Mouse (Mus musculus): ENCODE results near the gene Ppp1r14b. TPM values are rescaled to one million over a fixed set of nuclear protein-coding genes. Genes with fewer than 3 reads are reported as not detected.

The Ppp1r14b gene
- polyA plus RNA-seq, 1 experiment: 766 TPM

- no peak for TF ChIP-seq GATA1 (IDR thresholded peaks at IDR 0.05; ENCODE audit: low read length)
These were observed 4.3 kb downstream of the Ppp1r14b start for GRCm38 (mm10) chr19:6979001-6979479.

DNA sequence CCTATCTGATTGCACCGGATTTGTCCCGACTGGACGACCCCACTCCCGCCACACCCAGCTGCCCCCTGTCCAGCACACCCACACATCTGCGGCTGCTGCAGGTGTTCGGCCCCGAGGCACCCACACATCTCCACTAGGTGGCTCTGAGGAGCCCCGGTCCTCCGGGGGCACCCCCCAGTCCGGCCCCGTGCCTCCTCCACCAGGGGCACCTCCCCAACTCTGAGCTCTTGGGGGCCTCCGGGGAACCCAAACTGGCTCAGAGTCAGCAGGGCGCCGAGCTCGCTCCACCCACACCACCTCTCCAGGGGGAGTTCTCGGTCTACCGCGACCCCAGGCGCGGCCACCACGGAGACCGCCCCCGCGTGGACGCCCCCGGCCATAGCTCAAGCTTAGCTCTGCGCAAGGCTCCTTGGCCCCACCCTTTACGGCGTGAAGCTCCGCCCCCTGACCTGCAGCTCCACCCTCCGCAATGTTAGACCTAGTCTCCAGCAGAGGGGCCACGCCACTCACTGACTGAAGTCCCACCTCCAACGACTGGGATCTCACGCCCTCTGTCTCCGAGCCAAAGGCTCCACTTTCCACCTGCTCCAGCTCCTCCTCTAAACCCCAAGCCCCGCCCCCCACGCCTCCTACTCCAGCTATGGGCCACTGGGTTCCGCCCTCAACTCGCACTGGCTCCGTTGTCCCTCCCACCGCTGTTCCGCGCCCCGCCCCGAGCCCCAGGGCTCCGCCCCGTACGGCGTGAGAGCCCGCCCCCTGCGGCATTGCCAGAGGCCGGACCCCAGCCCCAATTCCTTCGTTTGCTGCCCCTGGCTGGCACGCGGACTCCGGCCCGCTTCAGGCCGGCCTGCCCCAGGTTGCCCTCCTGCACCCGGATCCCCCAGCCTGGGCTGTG is 5.0 kb downstream of the Ppp1r14b start:
- TF ChIP-seq GATA1 (IDR thresholded peaks at IDR 0.05; ENCODE audit: low read length): no peak

- no peak for TF ChIP-seq GATA1 (IDR thresholded peaks at IDR 0.05; ENCODE audit: low read length)
These were observed 5.8 kb downstream of the Ppp1r14b start, which contains the start of gene Fkbp2 for GRCm38 (mm10) chr19:6980381-6981093. Fkbp2 (minus strand) TSS chr19:6980501.

- no peak for TF ChIP-seq GATA1 (IDR thresholded peaks at IDR 0.05; ENCODE audit: low read length)
These were observed 6.7 kb downstream of the Ppp1r14b start for GRCm38 (mm10) chr19:6981465-6981864.

- no peak for TF ChIP-seq GATA1 (IDR thresholded peaks at IDR 0.05; ENCODE audit: low read length)
These were observed 8.9 kb downstream of the Ppp1r14b start for GRCm38 (mm10) chr19:6983621-6984020.

- TF ChIP-seq GATA1 (IDR thresholded peaks at IDR 0.05; ENCODE audit: low read length): no peak
These were observed 10.5 kb downstream of the Ppp1r14b start for GRCm38 (mm10) chr19:6985300-6985699.

GRCm38 (mm10) chr19:6985951-6986708 is 11.4 kb downstream of the Ppp1r14b start:
- TF ChIP-seq GATA1 (IDR thresholded peaks at IDR 0.05; ENCODE audit: low read length): no peak

- TF ChIP-seq GATA1 (IDR thresholded peaks at IDR 0.05; ENCODE audit: low read length): no peak
These were observed 12.5 kb downstream of the Ppp1r14b start, which contains the start of gene Vegfb for GRCm38 (mm10) chr19:6987061-6987903. Vegfb (minus strand) TSS chr19:6987651.

- no peak for TF ChIP-seq GATA1 (IDR thresholded peaks at IDR 0.05; ENCODE audit: low read length)
These were observed 13.1 kb downstream of the Ppp1r14b start for GRCm38 (mm10) chr19:6987904-6988285.

DNA sequence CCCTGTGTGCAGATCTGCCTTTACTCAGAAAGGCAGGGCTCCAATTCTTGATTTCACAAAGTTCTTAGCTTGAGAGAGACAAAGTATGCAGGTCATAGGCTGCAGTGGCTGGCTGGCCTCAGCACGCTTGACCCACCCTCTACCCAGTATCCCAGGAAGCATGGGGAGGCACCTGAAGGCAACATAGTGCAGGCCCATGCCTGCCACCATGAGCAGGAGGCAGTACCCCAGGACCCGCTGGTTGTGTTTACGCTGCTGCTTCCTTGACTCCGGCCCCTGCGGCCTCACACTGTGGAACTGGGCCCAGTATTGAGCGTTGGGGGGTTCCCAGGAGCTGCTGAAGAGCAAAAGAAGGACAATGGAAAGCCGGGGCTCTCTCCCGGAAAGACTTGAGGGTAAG is 14.5 kb downstream of the Ppp1r14b start:
- no peak for TF ChIP-seq GATA1 (IDR thresholded peaks at IDR 0.05; ENCODE audit: low read length)

DNA sequence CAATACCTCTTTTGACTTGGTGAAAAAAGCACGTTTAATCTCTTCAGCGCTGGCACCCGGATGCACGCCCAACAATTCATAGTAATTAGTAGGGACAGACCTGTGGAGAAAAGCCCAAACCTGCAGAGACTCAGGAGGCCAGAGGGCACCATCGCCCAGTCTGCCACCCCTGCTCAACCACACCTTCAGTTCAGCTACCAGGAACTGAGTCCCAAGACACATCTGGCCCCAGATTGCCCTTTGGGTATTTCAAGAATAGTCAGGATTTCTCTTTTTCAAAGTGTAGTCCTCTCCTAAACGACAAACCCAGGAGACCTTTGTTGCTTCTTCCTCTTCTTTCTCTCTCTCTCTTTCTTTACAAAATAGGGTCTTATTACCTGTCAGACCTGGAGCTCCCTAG is 15.9 kb downstream of the Ppp1r14b start:
- TF ChIP-seq GATA1 (IDR thresholded peaks at IDR 0.05; ENCODE audit: low read length): no peak

DNA sequence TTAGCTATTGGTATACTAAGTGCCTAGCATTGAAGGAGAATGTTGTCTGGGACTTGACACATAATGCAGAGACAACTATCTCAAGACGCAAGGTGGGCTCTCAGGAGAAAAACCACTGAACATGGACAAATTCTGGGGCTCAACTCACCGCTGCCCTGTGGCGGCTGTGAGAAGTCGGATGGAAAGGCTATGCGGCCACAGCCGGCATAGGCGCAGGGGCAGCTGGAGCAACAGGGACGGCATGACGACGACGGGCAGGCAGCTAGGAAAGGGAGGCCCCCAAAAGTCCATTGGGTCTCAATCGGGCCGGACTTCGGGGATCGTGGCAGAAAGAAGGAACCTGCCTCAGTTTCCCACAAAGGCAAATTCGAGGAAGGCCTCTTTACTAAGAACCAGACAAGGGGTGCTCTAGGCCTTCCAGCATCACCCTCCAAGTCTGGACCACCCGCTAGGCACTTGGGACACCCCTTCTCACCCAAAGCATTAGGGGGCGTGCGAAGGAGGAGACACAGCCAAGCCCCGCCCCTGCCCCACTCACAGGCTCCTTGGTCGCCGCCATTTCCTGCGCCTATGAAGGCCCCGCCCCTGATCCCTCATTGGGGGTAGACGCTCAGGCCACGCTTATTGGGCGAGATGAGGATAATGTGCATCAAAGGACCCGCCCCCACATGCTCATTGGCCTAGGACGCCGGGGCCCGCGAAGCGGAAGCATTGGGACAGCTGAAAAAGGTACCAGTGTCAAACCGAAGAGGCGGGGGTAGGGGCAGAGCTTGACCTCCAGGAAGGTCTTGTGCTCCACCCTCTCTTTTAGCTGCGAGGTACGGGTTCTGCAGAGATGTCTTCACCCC is 17.5 kb downstream of the Ppp1r14b start, which contains the start of gene Dnajc4:
Gene Dnajc4 (minus strand): TSS at position 562 of the 848 bp plus-strand sequence.
- no peak for TF ChIP-seq GATA1 (IDR thresholded peaks at IDR 0.05; ENCODE audit: low read length)

DNA sequence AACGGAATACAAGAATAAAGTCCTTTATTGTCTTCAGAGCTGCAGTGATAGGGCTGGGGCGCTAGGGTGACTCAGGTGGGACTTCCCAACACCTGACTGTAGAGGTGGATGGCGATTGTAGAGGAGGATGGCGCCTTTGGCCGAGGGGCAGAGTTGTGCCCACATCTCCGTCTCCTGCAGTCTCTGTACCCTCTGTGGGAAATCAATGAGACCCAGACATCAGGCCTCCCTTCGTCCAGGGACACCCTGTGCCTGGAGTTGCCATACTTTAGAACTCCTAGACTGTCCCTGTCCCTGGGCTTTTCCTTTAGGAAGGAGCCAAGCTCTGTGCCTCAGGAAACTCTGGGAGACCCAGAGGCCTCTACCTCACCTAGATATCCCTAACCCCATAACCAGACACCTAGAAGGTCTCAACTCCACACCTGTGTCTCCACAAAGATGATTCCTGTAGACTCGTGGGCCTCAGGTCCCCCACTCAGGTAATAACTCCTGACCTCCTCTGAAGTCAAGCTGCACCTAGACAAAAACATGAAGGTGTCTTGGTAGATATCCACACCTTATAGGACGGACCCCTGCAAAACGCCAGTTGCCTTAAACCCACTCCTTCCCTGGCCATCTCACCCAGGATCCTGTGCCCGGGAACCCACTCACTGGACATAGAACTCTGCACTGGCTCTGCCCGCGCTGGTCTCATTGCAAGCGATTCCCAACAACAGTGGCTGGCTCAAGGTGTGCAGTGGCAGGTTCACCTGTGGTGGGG is 18.4 kb downstream of the Ppp1r14b start:
- TF ChIP-seq GATA1 (IDR thresholded peaks at IDR 0.05; ENCODE audit: low read length): no peak

Measured in G1E-ER4 (cell line).